Mouse (Mus musculus) E14TG2a.4 (cell line): ENCODE results near the gene Gm8126.
"Not testable (repeated sequence)": the region's sequence is repeated elsewhere in the genome, so short reads cannot be mapped to it uniquely, and the experiment has no call there.

ENCODE experiments used
- H3K27me3 ChIP-seq: 2 replicates; pipeline ENCODE4 v1.6.1; 2014; ENCODE audit warnings: low read length, control low read depth; ENCODE audit not compliant: insufficient read depth
- H3K36me3 ChIP-seq: 2 replicates; pipeline ENCODE4 v1.6.1; 2014; ENCODE audit warnings: low read length, control low read depth; ENCODE audit not compliant: insufficient read depth
- H3K4me1 ChIP-seq: replicated peaks from 2 replicates; pipeline ENCODE4 v1.6.1; 2014; ENCODE audit warnings: low read depth, low read length, control low read depth
- H3K4me3 ChIP-seq: replicated peaks from 2 replicates; pipeline ENCODE4 v1.5.1; 2014; ENCODE audit warnings: mild to moderate bottlenecking, low read length
- H3K9me3 ChIP-seq: 2 replicates; pipeline ENCODE4 v1.6.1; 2014; ENCODE audit warnings: low read length, control low read depth

The Gm8126 gene

GRCm38 (mm10) chr14:43258349-43258748 lies at the start of gene Gm8126:
Gene Gm8126, plus strand, starts transcription at chr14:43258649.
- H3K9me3 ChIP-seq, H3K36me3 ChIP-seq, H3K4me3 ChIP-seq, H3K27me3 ChIP-seq, H3K4me1 ChIP-seq: not testable (repeated sequence)

- H3K4me1 ChIP-seq, H3K36me3 ChIP-seq, H3K4me3 ChIP-seq, H3K27me3 ChIP-seq, H3K9me3 ChIP-seq: not testable (repeated sequence)
Observed at GRCm38 (mm10) chr14:43235204-43235603, 23.2 kb upstream of the Gm8126 start, which contains the start of gene Gm8122. Gene Gm8122, minus strand, starts transcription at chr14:43235304.

GRCm38 (mm10) chr14:43237769-43238168 lies 20.7 kb upstream of the Gm8126 start:
- not testable (repeated sequence) for H3K4me1 ChIP-seq, H3K9me3 ChIP-seq, H3K27me3 ChIP-seq, H3K4me3 ChIP-seq, H3K36me3 ChIP-seq

GRCm38 (mm10) chr14:43249611-43250170 lies 8.8 kb upstream of the Gm8126 start:
- H3K4me3 ChIP-seq, H3K27me3 ChIP-seq, H3K9me3 ChIP-seq, H3K4me1 ChIP-seq, H3K36me3 ChIP-seq: not testable (repeated sequence)

- H3K4me3 ChIP-seq, H3K9me3 ChIP-seq, H3K36me3 ChIP-seq, H3K27me3 ChIP-seq, H3K4me1 ChIP-seq: not testable (repeated sequence)
Observed at GRCm38 (mm10) chr14:43250549-43251253, 7.7 kb upstream of the Gm8126 start.

- H3K4me3 ChIP-seq, H3K9me3 ChIP-seq, H3K27me3 ChIP-seq, H3K4me1 ChIP-seq, H3K36me3 ChIP-seq: not testable (repeated sequence)
Observed at GRCm38 (mm10) chr14:43256511-43256910, 1.9 kb upstream of the Gm8126 start.

GRCm38 (mm10) chr14:43263421-43263820 lies 5.0 kb downstream of the Gm8126 start:
- not testable (repeated sequence) for H3K9me3 ChIP-seq, H3K27me3 ChIP-seq, H3K4me1 ChIP-seq, H3K4me3 ChIP-seq, H3K36me3 ChIP-seq

GRCm38 (mm10) chr14:43268521-43269084 lies 10.2 kb downstream of the Gm8126 start:
- not testable (repeated sequence) for H3K9me3 ChIP-seq, H3K4me3 ChIP-seq, H3K36me3 ChIP-seq, H3K27me3 ChIP-seq, H3K4me1 ChIP-seq

GRCm38 (mm10) chr14:43269211-43269610 lies 10.8 kb downstream of the Gm8126 start:
- not testable (repeated sequence) for H3K4me1 ChIP-seq, H3K27me3 ChIP-seq, H3K36me3 ChIP-seq, H3K4me3 ChIP-seq, H3K9me3 ChIP-seq

GRCm38 (mm10) chr14:43273161-43273560 lies 14.7 kb downstream of the Gm8126 start:
- not testable (repeated sequence) for H3K4me3 ChIP-seq, H3K27me3 ChIP-seq

GRCm38 (mm10) chr14:43274986-43275511 lies 16.6 kb downstream of the Gm8126 start, which contains the start of gene Gm9732:
Gene Gm9732, plus strand, starts transcription at chr14:43275036.
- not testable (repeated sequence) for H3K9me3 ChIP-seq, H3K4me1 ChIP-seq, H3K36me3 ChIP-seq, H3K4me3 ChIP-seq, H3K27me3 ChIP-seq

More at GRCm38 (mm10) chr14:43273161-43273560, 14.7 kb downstream of the Gm8126 start:
- not testable (repeated sequence) for H3K9me3 ChIP-seq, H3K36me3 ChIP-seq, H3K4me1 ChIP-seq

- not testable (repeated sequence) for H3K27me3 ChIP-seq, H3K36me3 ChIP-seq, H3K9me3 ChIP-seq, H3K4me1 ChIP-seq, H3K4me3 ChIP-seq
Observed at GRCm38 (mm10) chr14:43275752-43276151, 17.3 kb downstream of the Gm8126 start.

GRCm38 (mm10) chr14:43277468-43277867 lies 19.0 kb downstream of the Gm8126 start:
- H3K4me3 ChIP-seq, H3K9me3 ChIP-seq, H3K36me3 ChIP-seq, H3K4me1 ChIP-seq, H3K27me3 ChIP-seq: not testable (repeated sequence)

- not testable (repeated sequence) for H3K9me3 ChIP-seq, H3K36me3 ChIP-seq, H3K27me3 ChIP-seq, H3K4me3 ChIP-seq, H3K4me1 ChIP-seq
Observed at GRCm38 (mm10) chr14:43278146-43278545, 19.7 kb downstream of the Gm8126 start.
